Mouse (Mus musculus) kidney, adult 2 months (tissue): ENCODE data around the gene Mpeg1. TPM values are rescaled to one million over a fixed set of nuclear protein-coding genes. Genes with fewer than 3 reads are reported as not detected.

Source experiments
- DNase-seq: peaks from one replicate; pipeline ENCODE4 v3.0.0; 2021
- H3K27ac ChIP-seq: fragments of 200-500 bp; 2 replicates; pipeline ENCODE4 v1.5.1; 2012; ENCODE audit warnings: low read depth, low read length, control low read depth, inconsistent platforms; ENCODE audit not compliant: insufficient read depth
- H3K27me3 ChIP-seq: fragments of 200-500 bp; replicated peaks from 2 replicates; pipeline ENCODE4 v1.6.1; 2012; ENCODE audit warnings: mild to moderate bottlenecking, moderate library complexity, low read length, inconsistent platforms; ENCODE audit not compliant: control insufficient read depth, insufficient read depth
- H3K36me3 ChIP-seq: fragments of 200-500 bp; 2 replicates; pipeline ENCODE4 v1.6.1; 2012; ENCODE audit warnings: mild to moderate bottlenecking, moderate library complexity, low read length, inconsistent platforms; ENCODE audit not compliant: control insufficient read depth, insufficient read depth
- H3K4me1 ChIP-seq: fragments of 200-500 bp; 2 replicates; pipeline ENCODE4 v1.6.1; 2011; ENCODE audit warnings: low read length; ENCODE audit not compliant: control insufficient read depth, insufficient read depth
- H3K4me3 ChIP-seq: fragments of 200-500 bp; 2 replicates; pipeline ENCODE4 v1.5.1; 2011; ENCODE audit warnings: mild to moderate bottlenecking, low read depth, low read length, control low read depth; ENCODE audit not compliant: insufficient read depth
- CTCF ChIP-seq: fragments of 200-500 bp; conservative IDR thresholded peaks from 2 replicates; pipeline ENCODE4 v1.5.1; 2011; ENCODE audit warnings: low read depth, mild to moderate bottlenecking, control low read depth, low read length, moderate library complexity, mixed read lengths; ENCODE audit not compliant: insufficient read depth, insufficient read length
- POLR2A ChIP-seq: fragments of 200-500 bp; IDR thresholded peaks from one replicate; pipeline ENCODE4 v1.6.1; 2011; ENCODE audit warnings: low read depth, low read length, control low read depth
- WGBS: fragments of 180-500 bp; shearing (Covaris S2); methylation state at CpG from one replicate; pipeline ENCODE4 v1.1.7; 2018; 5-methylcytosine and 5-hydroxymethylcytosine counted together
- polyA plus RNA-seq: library from polyadenylated mRNA; depleted of rRNA; stranded (reverse); fragments of >200 nt; gene quantifications from 2 replicates; pipeline ENCODE4 v1.2.3, GENCODE M21; 2012

Mpeg1 gene
- polyA plus RNA-seq, 1 experiment = 7.4 TPM

DNA sequence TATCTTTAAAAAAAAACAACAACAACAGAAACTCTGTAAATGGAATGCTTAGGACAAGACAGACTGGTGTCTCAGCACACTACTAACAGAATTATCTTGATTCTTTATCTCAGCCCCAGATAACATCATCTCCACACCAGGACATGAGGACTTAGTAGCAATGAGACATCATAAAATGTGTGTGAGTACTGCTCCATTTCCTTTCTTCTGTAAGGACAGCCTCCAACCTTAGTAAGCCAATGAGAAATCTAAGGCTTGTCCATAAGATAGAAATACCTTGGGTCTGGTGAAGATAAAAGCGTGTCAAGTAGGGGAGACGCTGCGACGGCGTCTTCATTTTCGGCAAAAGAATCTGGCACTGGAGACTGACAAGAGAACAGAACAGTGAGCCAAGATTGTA lies 33.0 kb upstream of the Mpeg1 start, which contains the start of gene Pfpl:
Pfpl (plus strand) TSS at position 301 of the 400 bp plus-strand sequence.
- 95% methylated on average over 6 of the region's 6 CpGs for WGBS
- Histone ChIP-seq H3K36me3 (no peaks in the 10 kb centered on the region), H3K27me3 (no peaks in the 10 kb centered on the region), H3K27ac (no peak within 1 kb of the TSS), H3K4me3 (no peak within 1 kb of the TSS), H3K4me1 (no peaks in the 10 kb centered on the region)
- DNase-seq = no peak
- TF ChIP-seq CTCF (no peak), POLR2A (no peak)

DNA sequence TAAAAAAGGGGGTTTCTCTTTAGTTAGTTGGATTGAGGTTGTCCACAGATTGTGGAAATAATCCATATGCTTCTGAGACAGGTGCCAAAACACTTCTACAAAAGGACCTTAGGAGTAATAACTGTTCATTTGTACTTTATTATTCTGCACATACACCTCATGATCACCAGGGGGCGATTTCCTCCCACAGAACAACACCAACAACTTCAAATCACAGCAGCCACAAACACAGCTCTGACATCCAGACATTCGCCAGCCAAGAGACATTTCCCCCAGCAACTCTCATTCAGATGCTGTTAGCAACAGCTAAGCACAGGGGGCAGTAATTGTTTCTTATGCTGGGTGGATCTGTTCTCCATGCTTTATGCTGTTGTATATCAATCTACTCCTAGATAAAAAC lies 27.5 kb upstream of the Mpeg1 start:
- DNase-seq = peak; percentile 65
- no peak for TF ChIP-seq POLR2A
- TF ChIP-seq CTCF = peak; percentile 59
- no peaks in the 10 kb centered on the region for H3K27me3 ChIP-seq
- 7% methylated on average over 2 of the region's 2 CpGs for WGBS
- no peaks in the 10 kb centered on the region for H3K36me3 ChIP-seq
- H3K4me3 ChIP-seq = no peak overlapping the region
- H3K27ac ChIP-seq = no peak overlapping the region
- no peaks in the 10 kb centered on the region for H3K4me1 ChIP-seq

DNA sequence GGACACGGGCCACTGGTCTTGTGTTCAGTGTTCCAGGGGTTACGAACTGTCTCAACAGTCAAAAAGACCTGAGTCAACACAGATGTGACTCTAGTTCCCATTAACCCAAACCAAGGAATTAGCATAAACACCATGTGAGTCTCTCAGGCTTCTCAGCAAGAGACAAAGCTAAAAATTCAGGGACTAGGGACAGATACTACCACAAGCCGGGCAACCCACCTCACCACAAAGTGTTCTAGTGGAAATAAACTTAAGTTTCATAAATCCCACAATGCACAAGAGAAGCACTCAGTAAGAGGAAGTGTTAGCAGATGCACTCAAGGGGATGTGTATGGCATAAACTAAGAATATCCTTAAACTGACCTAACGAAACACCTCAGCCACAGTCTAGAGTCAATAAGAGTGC lies 25.6 kb upstream of the Mpeg1 start:
- H3K4me3 ChIP-seq = no peak overlapping the region
- no peak overlapping the region for H3K27ac ChIP-seq
- H3K36me3 ChIP-seq = no peaks in the 10 kb centered on the region
- H3K27me3 ChIP-seq = no peaks in the 10 kb centered on the region
- 77% methylated on average over 4 of the region's 4 CpGs for WGBS
- TF ChIP-seq POLR2A (no peak), CTCF (no peak)
- H3K4me1 ChIP-seq = no peaks in the 10 kb centered on the region
- DNase-seq = peak; percentile 35

DNA sequence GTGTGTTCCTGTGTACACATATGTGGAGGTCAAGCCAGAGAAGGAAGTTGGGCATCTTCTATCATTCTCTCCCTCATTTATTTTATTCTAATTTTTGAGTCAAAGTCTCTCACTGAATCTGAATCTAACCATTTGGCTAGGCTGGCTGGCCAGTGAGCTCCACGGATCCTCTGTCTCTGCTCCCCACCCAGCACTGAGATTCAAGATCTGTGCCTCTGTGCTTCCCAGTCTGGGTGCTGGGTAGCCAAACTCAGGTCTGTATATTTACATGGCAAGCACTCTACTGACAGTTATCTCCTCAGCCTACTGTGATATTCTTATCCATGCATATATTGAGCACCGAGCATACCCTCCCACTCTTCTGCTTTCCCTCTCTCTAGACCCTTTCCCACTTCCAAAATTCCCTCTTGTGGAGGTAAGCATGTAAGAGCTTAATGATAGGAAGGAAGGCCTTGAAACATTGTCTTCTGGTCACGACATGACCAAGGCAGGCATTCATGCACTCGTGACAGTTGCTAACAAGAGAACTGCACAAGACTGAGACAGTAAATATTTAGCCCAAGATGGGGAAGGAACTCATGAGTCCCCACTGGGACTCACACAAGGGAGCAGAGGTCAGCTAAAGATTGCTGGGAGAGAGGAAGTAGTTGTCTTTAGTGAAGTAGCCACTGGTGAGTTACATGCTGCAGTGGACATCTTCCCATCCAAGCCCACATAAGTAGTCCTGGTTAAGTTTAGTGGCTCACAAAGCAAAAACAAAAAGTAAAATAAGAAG lies 24.6 kb upstream of the Mpeg1 start:
- H3K4me3 ChIP-seq = no peak overlapping the region
- H3K27ac ChIP-seq = no peak overlapping the region
- no peaks in the 10 kb centered on the region for H3K27me3 ChIP-seq
- DNase-seq = no peak
- 68% methylated on average over 4 of the region's 4 CpGs for WGBS
- TF ChIP-seq POLR2A = no peak
- no peak for TF ChIP-seq CTCF
- H3K4me1 ChIP-seq = no peaks in the 10 kb centered on the region
- H3K36me3 ChIP-seq = no peaks in the 10 kb centered on the region

DNA sequence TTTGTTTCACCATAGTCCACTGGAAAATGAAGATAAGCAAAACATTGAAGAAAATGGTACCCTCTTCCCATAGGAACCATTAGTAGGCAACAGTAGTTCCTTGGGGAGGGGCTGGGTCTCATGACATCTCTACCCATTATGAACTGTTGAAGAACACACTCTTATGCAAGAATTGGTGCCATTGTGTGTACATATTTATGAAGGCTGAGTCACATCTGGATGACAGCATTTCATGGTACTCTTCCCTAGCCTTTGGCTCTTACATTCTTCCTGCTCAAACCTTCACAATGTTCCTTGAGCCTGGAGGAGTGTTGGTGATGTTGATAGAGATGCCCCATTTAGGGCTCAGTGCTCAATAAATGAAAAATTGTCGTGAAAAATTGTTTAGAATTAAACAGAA lies 21.0 kb upstream of the Mpeg1 start:
- no peak for DNase-seq
- TF ChIP-seq POLR2A = no peak
- TF ChIP-seq CTCF = no peak
- Histone ChIP-seq H3K4me3 (no peak overlapping the region), H3K4me1 (no peaks in the 10 kb centered on the region), H3K27ac (no peak overlapping the region), H3K36me3 (no peaks in the 10 kb centered on the region), H3K27me3 (no peaks in the 10 kb centered on the region)
- WGBS = 53% methylated on average over 1 of the region's 1 CpGs

DNA sequence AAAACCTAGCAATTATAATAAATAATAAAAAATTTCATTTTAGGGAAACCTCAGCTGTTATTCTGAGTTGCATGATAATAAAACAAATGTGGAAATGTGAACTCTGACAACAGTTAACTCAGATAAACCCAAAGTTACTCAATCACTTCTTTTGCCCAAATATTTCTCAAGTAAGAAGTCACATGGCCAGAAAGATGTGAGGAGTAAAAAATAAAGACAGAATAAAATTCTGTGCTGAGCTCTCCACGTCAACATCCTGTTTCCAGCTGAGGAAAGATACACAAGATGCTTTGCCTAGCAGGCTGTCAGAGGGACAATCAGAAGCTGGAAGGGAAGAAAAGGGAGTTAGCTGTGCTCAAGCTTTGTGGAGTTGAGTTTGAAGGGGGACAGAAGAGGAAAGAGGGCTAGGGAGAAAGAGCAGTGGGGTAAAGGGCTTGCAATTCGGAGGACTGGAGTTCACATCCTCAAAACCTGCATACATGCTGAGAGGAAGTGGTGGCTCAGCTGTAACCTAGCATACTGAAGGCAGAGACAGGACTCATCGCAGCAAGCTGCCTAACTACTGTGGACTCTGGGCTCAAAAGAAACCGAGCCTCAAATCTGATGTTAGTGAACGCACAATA lies 20.4 kb upstream of the Mpeg1 start:
- DNase-seq = no peak
- no peaks in the 10 kb centered on the region for H3K36me3 ChIP-seq
- TF ChIP-seq POLR2A = no peak
- no peak for TF ChIP-seq CTCF
- H3K4me3 ChIP-seq = no peak overlapping the region
- H3K27ac ChIP-seq = peak overlapping the region; percentile 30; the same call in 1 of the 2 replicates
- no peaks in the 10 kb centered on the region for H3K27me3 ChIP-seq
- WGBS = 64% methylated on average over 5 of the region's 5 CpGs
- H3K4me1 ChIP-seq = no peaks in the 10 kb centered on the region

DNA sequence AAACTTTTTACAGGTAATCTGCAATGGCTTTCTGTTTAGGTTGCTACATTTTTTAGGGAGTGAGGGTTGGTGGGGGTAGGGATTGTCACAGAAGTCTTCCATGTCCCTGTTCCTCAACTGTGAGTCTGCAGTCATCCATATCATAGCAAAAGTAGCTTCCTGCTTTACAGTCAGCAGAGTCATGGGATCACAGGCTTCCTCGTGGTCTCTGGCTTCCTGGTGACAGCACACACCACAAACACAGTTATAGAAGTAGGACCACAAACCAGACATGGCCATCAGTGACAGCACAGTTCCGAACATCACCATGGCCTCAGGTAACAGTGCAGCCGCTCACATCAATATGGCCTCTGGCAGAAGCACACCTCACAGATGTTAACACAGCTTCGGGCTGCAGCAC lies 18.0 kb upstream of the Mpeg1 start:
- TF ChIP-seq CTCF = no peak
- TF ChIP-seq POLR2A = no peak
- Histone ChIP-seq H3K4me1 (no peaks in the 10 kb centered on the region), H3K36me3 (no peaks in the 10 kb centered on the region), H3K4me3 (no peak overlapping the region), H3K27me3 (no peaks in the 10 kb centered on the region), H3K27ac (no peak overlapping the region)
- 73% methylated on average over 4 of the region's 4 CpGs for WGBS
- DNase-seq = no peak
